Mouse (Mus musculus) kidney, postnatal 0 days (tissue): ENCODE measurements around the gene Hivep3. TPM values are rescaled to one million over a fixed set of nuclear protein-coding genes. Genes with fewer than 3 reads are reported as not detected.

Experiments
- ATAC-seq: fragments of 200-750 bp; cut with Nextera tagmentation; replicated peaks from 2 replicates; pipeline ENCODE4 v1.8.0; 2017; ENCODE audit warnings: low read depth, moderate number of reproducible peaks, moderate TSS enrichment, moderate library complexity; ENCODE audit not compliant: low FRiP score
- DNase-seq: peaks from one replicate; pipeline ENCODE4 v3.0.0-alpha.2; 2016; ENCODE audit warnings: low spot score
- H3K27ac ChIP-seq: fragments of 300-500 bp; sonication (generic); 2 replicates; pipeline ENCODE4 v1.5.1; 2014; ENCODE audit warnings: mild to moderate bottlenecking
- H3K27me3 ChIP-seq: fragments of 300-500 bp; sonication (generic); 2 replicates; pipeline ENCODE4 v1.6.1; 2014; ENCODE audit warnings: low read length, mixed read lengths; ENCODE audit not compliant: insufficient read depth
- H3K36me3 ChIP-seq: fragments of 300-500 bp; sonication (generic); 2 replicates; pipeline ENCODE4 v1.6.1; 2014; ENCODE audit warnings: low read length, mixed read lengths; ENCODE audit not compliant: insufficient read depth
- H3K4me1 ChIP-seq: fragments of 300-500 bp; sonication (generic); replicated peaks from 2 replicates; pipeline ENCODE4 v1.6.1; 2014; ENCODE audit warnings: antibody characterized with exemption, low read length, mixed read lengths; ENCODE audit not compliant: insufficient read depth
- H3K4me2 ChIP-seq: fragments of 300-500 bp; sonication (generic); 2 replicates; pipeline ENCODE4 v1.6.1; 2014; ENCODE audit warnings: mild to moderate bottlenecking, low read length, moderate library complexity, mixed read lengths
- H3K4me3 ChIP-seq: fragments of 300-500 bp; sonication (generic); replicated peaks from 2 replicates; pipeline ENCODE4 v1.5.1; 2014; ENCODE audit warnings: low read depth, low read length
- H3K9ac ChIP-seq: fragments of 300-500 bp; sonication (generic); 2 replicates; pipeline ENCODE4 v1.6.1; 2014; ENCODE audit warnings: low read depth, low read length
- H3K9me3 ChIP-seq: fragments of 300-500 bp; sonication (generic); replicated peaks from 2 replicates; pipeline ENCODE4 v1.6.1; 2016; ENCODE audit warnings: low read length, inconsistent platforms, mixed read lengths
- CTCF ChIP-seq: IDR thresholded peaks from 2 replicates; pipeline ENCODE4 v1.5.1; 2016; ENCODE audit warnings: antibody characterized with exemption, low read depth, mild to moderate bottlenecking, moderate library complexity
- WGBS: fragments of 180-500 bp; shearing (Covaris S2); extraction: QIAGEN DNeasy Blood & Tissue Kit; methylation state at CpG from one replicate; pipeline ENCODE4 v1.1.7; 2014; 5-methylcytosine and 5-hydroxymethylcytosine counted together
- polyA plus RNA-seq: library from polyadenylated mRNA; unstranded; fragments of >200 nt; fragmentation: Nextera tagmentation; extraction: Ambion mirVana; gene quantifications from 2 replicates; pipeline ENCODE4 v1.2.1, GENCODE M21; 2015

Hivep3 gene
- polyA plus RNA-seq, 1 experiment from 2014 or later: 8.3 TPM

GRCm38 (mm10) chr4:119889760-119890159 lies 156.2 kb downstream of the Hivep3 start:
- H3K36me3 ChIP-seq: no peaks in the 10 kb centered on the region
- no peak overlapping the region for H3K27ac ChIP-seq
- no peak overlapping the region for H3K9ac ChIP-seq
- no peaks in the 10 kb centered on the region for H3K27me3 ChIP-seq
- 63% methylated on average over 5 of the region's 5 CpGs for WGBS
- H3K4me3 ChIP-seq: no peak overlapping the region
- H3K4me1 ChIP-seq: no peaks in the 10 kb centered on the region
- TF ChIP-seq CTCF: no peak
- DNase-seq (no peak), ATAC-seq (no peak)
- H3K4me2 ChIP-seq: no peak overlapping the region
- H3K9me3 ChIP-seq: no peaks in the 10 kb centered on the region

- no peak for TF ChIP-seq CTCF
- Histone ChIP-seq H3K4me2 (no peak overlapping the region), H3K9me3 (no peaks in the 10 kb centered on the region), H3K4me3 (no peak overlapping the region), H3K27ac (no peak overlapping the region), H3K4me1 (no peaks in the 10 kb centered on the region), H3K36me3 (no peaks in the 10 kb centered on the region), H3K27me3 (no peaks in the 10 kb centered on the region), H3K9ac (no peak overlapping the region)
- ATAC-seq (no peak), DNase-seq (no peak)
- 80% methylated on average over 5 of the region's 5 CpGs for WGBS
Observed at GRCm38 (mm10) chr4:119893255-119893779, 159.7 kb downstream of the Hivep3 start.

- H3K9me3 ChIP-seq: no peaks in the 10 kb centered on the region
- no peak overlapping the region for H3K4me3 ChIP-seq
- no peaks in the 10 kb centered on the region for H3K36me3 ChIP-seq
- H3K9ac ChIP-seq: no peak overlapping the region
- no peak for TF ChIP-seq CTCF
- DNase-seq (no peak), ATAC-seq (no peak)
- no peak overlapping the region for H3K27ac ChIP-seq
- no peaks in the 10 kb centered on the region for H3K4me1 ChIP-seq
- no peaks in the 10 kb centered on the region for H3K27me3 ChIP-seq
- WGBS: 67% methylated on average over 13 of the region's 13 CpGs
- no peak overlapping the region for H3K4me2 ChIP-seq
Observed at GRCm38 (mm10) chr4:119894797-119895458, 161.3 kb downstream of the Hivep3 start.

- Histone ChIP-seq H3K4me2 (no peak overlapping the region), H3K27me3 (no peaks in the 10 kb centered on the region), H3K4me3 (no peak overlapping the region), H3K9ac (no peak overlapping the region), H3K27ac (no peak overlapping the region), H3K4me1 (no peaks in the 10 kb centered on the region), H3K36me3 (no peaks in the 10 kb centered on the region), H3K9me3 (no peaks in the 10 kb centered on the region)
- WGBS: 56% methylated on average over 5 of the region's 5 CpGs
- DNase-seq (no peak), ATAC-seq (no peak)
- no peak for TF ChIP-seq CTCF
Observed at GRCm38 (mm10) chr4:119895504-119895903, 161.9 kb downstream of the Hivep3 start.

GRCm38 (mm10) chr4:119896572-119896971 lies 163.0 kb downstream of the Hivep3 start:
- TF ChIP-seq CTCF: no peak
- DNase-seq: no peak
- Histone ChIP-seq H3K27ac (no peak overlapping the region), H3K9me3 (no peaks in the 10 kb centered on the region), H3K27me3 (no peaks in the 10 kb centered on the region), H3K9ac (no peak overlapping the region), H3K4me2 (no peak overlapping the region), H3K4me1 (no peaks in the 10 kb centered on the region), H3K4me3 (no peak overlapping the region), H3K36me3 (no peaks in the 10 kb centered on the region)
- ATAC-seq: no peak
- WGBS: 60% methylated on average over 3 of the region's 3 CpGs

- Histone ChIP-seq H3K9me3 (no peaks in the 10 kb centered on the region), H3K27me3 (no peaks in the 10 kb centered on the region), H3K4me1 (no peaks in the 10 kb centered on the region), H3K9ac (no peak overlapping the region), H3K27ac (no peak overlapping the region), H3K36me3 (no peaks in the 10 kb centered on the region), H3K4me3 (no peak overlapping the region), H3K4me2 (no peak overlapping the region)
- no peak for TF ChIP-seq CTCF
- DNase-seq (no peak), ATAC-seq (no peak)
- 73% methylated on average over 6 of the region's 6 CpGs for WGBS
Observed at GRCm38 (mm10) chr4:119897054-119897855, 163.7 kb downstream of the Hivep3 start.
